Mouse (Mus musculus) hindbrain, embryonic 16.5 days (tissue): ENCODE data around the gene Man2a2. TPM values are rescaled to one million over a fixed set of nuclear protein-coding genes. Genes with fewer than 3 reads are reported as not detected.
A peak's percentile ranks its signal among the peaks of the same experiment; 100 is the strongest.

Experiments used
- ATAC-seq: fragments of 200-750 bp; cut with Nextera tagmentation; 2 replicates; pipeline ENCODE4 v1.8.0; 2017; ENCODE audit warnings: moderate TSS enrichment, moderate library complexity
- H3K27ac ChIP-seq: fragments of 300-500 bp; sonication (generic); 2 replicates; pipeline ENCODE4 v1.5.1; 2014; ENCODE audit warnings: low read depth, mild to moderate bottlenecking, control low read depth, low read length, moderate library complexity
- H3K27me3 ChIP-seq: fragments of 300-500 bp; sonication (generic); replicated peaks from 2 replicates; pipeline ENCODE4 v1.6.1; 2014; ENCODE audit warnings: low read length; ENCODE audit not compliant: control insufficient read depth, insufficient read depth
- H3K36me3 ChIP-seq: fragments of 300-500 bp; sonication (generic); 2 replicates; pipeline ENCODE4 v1.6.1; 2014; ENCODE audit warnings: mild to moderate bottlenecking, low read length, moderate library complexity, mixed read lengths; ENCODE audit not compliant: control insufficient read depth, insufficient read depth
- H3K4me1 ChIP-seq: fragments of 300-500 bp; sonication (generic); 2 replicates; pipeline ENCODE4 v1.6.1; 2014; ENCODE audit warnings: low read depth, low read length; ENCODE audit not compliant: control insufficient read depth, insufficient read depth
- H3K4me2 ChIP-seq: fragments of 300-500 bp; sonication (generic); 2 replicates; pipeline ENCODE4 v1.6.1; 2014; ENCODE audit warnings: mild to moderate bottlenecking, low read length, control low read depth, moderate library complexity
- H3K4me3 ChIP-seq: fragments of 300-500 bp; sonication (generic); 2 replicates; pipeline ENCODE4 v1.5.1; 2014; ENCODE audit warnings: mild to moderate bottlenecking, low read length, control low read depth, moderate library complexity
- H3K9ac ChIP-seq: fragments of 300-500 bp; sonication (generic); 2 replicates; pipeline ENCODE4 v1.6.1; 2014; ENCODE audit warnings: low read depth, mild to moderate bottlenecking, control low read depth, low read length, moderate library complexity
- H3K9me3 ChIP-seq: fragments of 300-500 bp; sonication (generic); 2 replicates; pipeline ENCODE4 v1.6.1; 2014; ENCODE audit warnings: mild to moderate bottlenecking, low read length, moderate library complexity; ENCODE audit not compliant: control insufficient read depth
- WGBS: fragments of 180-500 bp; shearing (Covaris S2); extraction: QIAGEN DNeasy Blood & Tissue Kit; methylation state at CpG from one replicate; pipeline ENCODE4 v1.1.7; 2014; 5-methylcytosine and 5-hydroxymethylcytosine counted together
- polyA plus RNA-seq: library from polyadenylated mRNA; unstranded; fragments of >200 nt; fragmentation: Nextera tagmentation; extraction: Ambion mirVana; gene quantifications from 2 replicates; pipeline ENCODE4 v1.2.1, GENCODE M21; 2015

The Man2a2 gene
- polyA plus RNA-seq, 1 experiment from 2014 or later: 20.7 TPM

DNA sequence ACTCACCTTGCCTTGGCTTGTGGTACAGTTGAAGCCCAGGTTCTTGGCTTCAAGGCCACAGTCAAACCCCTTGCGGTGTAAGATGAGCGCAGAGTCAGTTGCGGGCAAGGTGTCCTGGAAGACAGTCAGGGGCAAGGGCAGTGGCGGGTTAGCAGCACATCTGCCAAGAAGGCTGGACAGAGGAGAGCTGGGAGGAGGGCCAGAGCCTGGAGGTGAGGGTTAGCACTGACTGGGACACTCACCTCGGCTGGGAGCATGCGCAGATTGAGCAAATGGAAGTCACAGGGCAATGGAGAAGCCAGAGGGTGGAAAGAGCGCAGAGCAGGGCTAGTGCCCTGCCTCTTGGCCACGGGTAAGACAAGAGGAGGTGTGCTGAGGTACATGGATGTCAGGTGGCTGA is 18.3 kb downstream of the Man2a2 start:
- H3K4me3 ChIP-seq: no peak overlapping the region
- H3K4me1 ChIP-seq: no peaks in the 10 kb centered on the region
- ATAC-seq: no peak
- no peak overlapping the region for H3K4me2 ChIP-seq
- WGBS: 92% methylated on average over 8 of the region's 8 CpGs
- peaks cover 40% of the 10 kb centered on the region for H3K36me3 ChIP-seq
- no peaks in the 10 kb centered on the region for H3K27me3 ChIP-seq
- no peak overlapping the region for H3K27ac ChIP-seq
- H3K9me3 ChIP-seq: no peaks in the 10 kb centered on the region
- H3K9ac ChIP-seq: no peak overlapping the region

DNA sequence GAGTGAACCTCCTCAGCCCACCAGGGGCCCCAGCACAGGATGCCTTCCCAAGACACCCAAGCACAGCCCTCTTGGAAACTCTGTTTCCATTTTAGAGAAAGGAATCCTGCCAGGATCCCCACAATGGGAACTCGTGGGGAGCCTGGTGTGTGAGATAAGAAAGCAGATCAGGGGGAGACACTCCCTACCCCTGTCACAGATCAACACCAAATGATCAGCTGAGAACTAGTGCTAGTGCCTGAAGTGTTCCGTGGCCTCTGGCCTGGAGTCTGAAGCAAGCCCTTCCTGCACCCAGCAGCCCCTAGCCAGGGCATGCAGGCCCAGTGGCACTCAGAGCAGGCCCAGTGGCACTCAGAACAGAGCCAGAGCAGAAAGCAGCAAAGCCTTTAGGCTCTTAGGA is 20.4 kb downstream of the Man2a2 start:
- Histone ChIP-seq H3K27ac (no peak overlapping the region), H3K9me3 (no peaks in the 10 kb centered on the region), H3K4me1 (no peaks in the 10 kb centered on the region), H3K9ac (no peak overlapping the region; the same call in 1 of the 2 replicates), H3K36me3 (peaks cover 34% of the 10 kb centered on the region), H3K27me3 (no peaks in the 10 kb centered on the region), H3K4me3 (no peak overlapping the region), H3K4me2 (no peak overlapping the region)
- no peak for ATAC-seq
- 68% methylated on average over 2 of the region's 2 CpGs for WGBS

DNA sequence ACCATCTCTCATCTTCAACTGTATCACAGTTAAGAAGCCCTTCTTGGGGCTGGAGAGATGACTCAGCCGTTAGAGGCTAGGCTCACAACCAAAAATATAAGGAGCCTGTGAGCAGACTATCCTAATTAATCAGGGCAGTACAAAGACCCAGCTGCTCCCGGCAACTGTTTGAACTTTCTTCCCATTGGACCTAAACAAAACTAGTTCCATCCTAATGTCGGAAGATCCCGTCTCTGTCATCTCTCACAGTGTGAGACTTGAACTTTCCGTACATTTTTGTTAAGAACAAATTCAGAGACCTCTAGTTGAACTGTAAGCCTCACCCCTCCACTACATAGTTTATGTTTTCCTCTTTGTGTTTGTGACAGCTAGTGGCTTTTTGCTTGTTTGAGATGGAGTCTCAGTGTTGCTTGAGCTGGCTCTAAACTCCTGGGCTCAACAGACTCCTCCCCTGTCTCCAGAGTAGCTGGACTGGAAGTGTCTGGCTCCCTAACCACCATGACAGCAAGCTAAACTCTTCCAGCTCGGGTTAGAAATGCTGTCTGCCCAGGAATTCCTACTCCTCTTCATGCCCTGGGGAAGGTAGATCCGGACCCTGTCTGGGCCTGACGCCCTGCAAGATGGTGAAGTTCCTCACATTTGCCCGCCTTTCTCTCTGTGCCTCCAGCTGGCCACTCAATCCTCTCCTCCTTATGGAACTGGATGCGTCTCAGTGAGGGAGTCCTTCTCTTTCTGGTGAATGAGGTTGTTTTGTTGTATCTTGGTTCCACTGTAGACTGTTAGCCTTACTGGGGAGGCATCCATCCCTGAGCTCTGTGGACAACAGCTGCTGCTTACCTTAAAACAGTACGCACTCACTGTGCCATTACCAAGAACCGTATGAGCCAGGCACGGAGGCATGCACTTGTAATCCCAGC is 23.2 kb downstream of the Man2a2 start:
- WGBS: 69% methylated on average over 13 of the region's 13 CpGs

DNA sequence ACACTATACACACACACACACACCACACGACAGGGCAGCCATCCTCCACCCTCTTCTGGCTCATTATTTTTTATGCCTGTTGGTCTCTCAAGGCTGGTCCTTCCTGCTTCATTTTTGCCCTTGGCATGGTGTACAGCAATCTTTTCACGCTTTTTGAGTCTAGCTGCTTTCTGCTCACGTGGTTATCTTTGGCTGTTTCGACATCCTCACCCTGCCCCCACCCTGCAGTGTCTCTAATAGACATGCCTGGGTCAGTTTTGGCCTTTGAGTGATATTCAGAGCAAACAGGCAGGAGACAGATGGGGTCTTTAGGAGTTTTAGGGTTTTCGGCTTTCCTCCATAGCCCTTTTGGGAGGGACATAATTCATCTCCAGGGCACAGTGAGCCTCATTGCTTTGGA is 24.3 kb downstream of the Man2a2 start:
- no peak for ATAC-seq
- Histone ChIP-seq H3K36me3 (peaks cover 18% of the 10 kb centered on the region), H3K27ac (no peak overlapping the region), H3K4me2 (no peak overlapping the region), H3K4me1 (peaks cover 6% of the 10 kb centered on the region), H3K27me3 (no peaks in the 10 kb centered on the region), H3K9ac (no peak overlapping the region), H3K9me3 (no peaks in the 10 kb centered on the region; the same call in 1 of the 2 replicates), H3K4me3 (no peak overlapping the region)
- WGBS: 85% methylated on average over 5 of the region's 5 CpGs

More for the DNA sequence above, 23.2 kb downstream of the Man2a2 start:
- Histone ChIP-seq H3K4me2 (no peak overlapping the region), H3K4me3 (no peak overlapping the region), H3K27me3 (no peaks in the 10 kb centered on the region), H3K9ac (no peak overlapping the region), H3K4me1 (peaks cover 6% of the 10 kb centered on the region), H3K9me3 (no peaks in the 10 kb centered on the region; the same call in 1 of the 2 replicates), H3K36me3 (peaks cover 24% of the 10 kb centered on the region), H3K27ac (0 out of 2 replicates have a peak overlapping the region, but pooled peaks have one; percentile 54)
- no peak for ATAC-seq

DNA sequence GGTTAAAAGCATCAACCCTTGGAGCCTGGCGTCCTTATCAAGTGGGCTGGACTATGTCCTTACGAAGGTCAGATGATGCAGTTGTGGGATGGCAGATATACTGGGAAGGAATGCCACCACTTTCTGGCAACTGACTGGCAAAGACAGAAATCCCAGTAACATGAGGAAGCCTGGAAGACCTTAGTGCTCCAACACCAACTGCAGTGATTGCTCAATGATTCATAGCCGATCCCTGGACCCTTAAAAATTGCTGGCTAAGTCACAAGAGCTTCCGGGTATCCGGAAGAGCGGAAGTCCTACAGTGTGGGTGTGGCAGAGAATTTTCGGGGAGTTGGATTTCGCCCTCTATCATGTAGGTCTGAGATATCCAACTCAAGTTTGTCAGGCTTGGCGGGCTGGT is 25.0 kb downstream of the Man2a2 start:
- no peak for ATAC-seq
- peaks cover 13% of the 10 kb centered on the region for H3K36me3 ChIP-seq
- no peak overlapping the region for H3K4me3 ChIP-seq
- WGBS: 94% methylated on average over 9 of the region's 9 CpGs
- no peaks in the 10 kb centered on the region; the same call in 1 of the 2 replicates for H3K9me3 ChIP-seq
- peaks cover 7% of the 10 kb centered on the region for H3K4me1 ChIP-seq
- H3K9ac ChIP-seq: no peak overlapping the region
- H3K27me3 ChIP-seq: no peaks in the 10 kb centered on the region
- H3K27ac ChIP-seq: no peak overlapping the region
- H3K4me2 ChIP-seq: no peak overlapping the region

DNA sequence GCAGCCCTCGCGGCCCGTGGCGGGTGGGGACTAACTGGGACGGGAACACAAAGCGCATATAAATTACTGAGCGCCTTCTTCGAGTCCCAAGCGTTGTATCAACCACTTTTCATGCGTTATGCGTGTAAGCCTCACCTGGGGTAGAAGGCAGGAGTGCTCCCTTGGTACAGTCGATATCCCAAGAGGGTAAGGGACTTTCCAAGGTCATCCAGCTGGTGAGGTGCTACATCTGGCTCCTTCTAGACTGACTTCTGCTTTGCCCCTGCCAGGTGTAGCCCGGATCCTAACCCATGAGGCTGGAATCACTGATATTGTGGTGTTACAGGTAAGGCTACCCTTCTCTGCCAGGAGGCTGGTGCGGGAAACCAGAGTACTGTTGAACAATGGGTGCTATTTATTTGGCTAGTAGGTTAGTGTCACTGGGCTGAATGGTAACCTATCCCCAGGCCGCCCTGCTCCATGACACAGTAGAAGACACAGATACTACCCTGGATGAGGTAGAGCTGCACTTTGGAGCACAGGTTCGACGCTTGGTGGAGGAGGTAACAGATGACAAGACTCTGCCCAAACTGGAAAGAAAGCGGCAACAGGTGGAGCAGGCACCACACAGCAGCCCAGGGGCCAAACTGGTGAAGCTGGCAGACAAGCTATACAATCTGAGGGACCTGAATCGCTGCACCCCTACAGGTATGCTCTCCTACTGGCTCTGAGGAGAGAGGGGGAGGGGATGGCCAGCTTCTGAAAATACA is 27.7 kb downstream of the Man2a2 start:
- Histone ChIP-seq H3K4me3 (peak overlapping the region; percentile 50), H3K27ac (peak overlapping the region; percentile 77), H3K4me1 (peaks cover 24% of the 10 kb centered on the region), H3K27me3 (no peaks in the 10 kb centered on the region), H3K9me3 (no peaks in the 10 kb centered on the region; the same call in 1 of the 2 replicates), H3K9ac (peak overlapping the region; percentile 83), H3K36me3 (no peaks in the 10 kb centered on the region), H3K4me2 (peak overlapping the region; percentile 93)
- ATAC-seq: peak; percentile 9; the same call in 1 of the 2 replicates
- 25% methylated on average over 19 of the region's 19 CpGs for WGBS

DNA sequence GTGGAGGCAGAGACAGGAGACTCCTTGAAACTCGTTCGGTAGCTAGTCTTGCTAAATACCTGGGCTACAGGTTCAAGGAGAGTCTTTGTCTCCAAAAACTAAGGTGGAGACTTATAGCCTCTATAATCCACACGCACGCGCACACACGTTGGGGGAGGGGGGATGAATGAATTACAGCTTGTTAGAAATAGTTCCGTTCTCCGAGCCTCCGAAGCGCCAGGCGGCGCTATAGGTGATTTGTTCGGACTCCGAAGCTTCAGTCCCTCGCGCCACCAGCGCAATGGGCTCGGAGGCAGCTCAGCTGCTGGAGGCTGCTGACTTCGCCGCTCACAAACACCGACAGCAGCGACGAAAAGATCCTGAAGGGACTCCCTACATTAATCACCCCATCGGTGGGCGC is 28.3 kb downstream of the Man2a2 start, which contains the start of gene Hddc3:
Gene Hddc3, plus strand, starts transcription at position 247 of the 400 bp plus-strand sequence.
- WGBS: under 1% methylated on average over 25 of the region's 25 CpGs
- H3K27ac ChIP-seq: peak within 1 kb of the TSS; percentile 77
- peaks cover 30% of the 10 kb centered on the region for H3K4me1 ChIP-seq

DNA sequence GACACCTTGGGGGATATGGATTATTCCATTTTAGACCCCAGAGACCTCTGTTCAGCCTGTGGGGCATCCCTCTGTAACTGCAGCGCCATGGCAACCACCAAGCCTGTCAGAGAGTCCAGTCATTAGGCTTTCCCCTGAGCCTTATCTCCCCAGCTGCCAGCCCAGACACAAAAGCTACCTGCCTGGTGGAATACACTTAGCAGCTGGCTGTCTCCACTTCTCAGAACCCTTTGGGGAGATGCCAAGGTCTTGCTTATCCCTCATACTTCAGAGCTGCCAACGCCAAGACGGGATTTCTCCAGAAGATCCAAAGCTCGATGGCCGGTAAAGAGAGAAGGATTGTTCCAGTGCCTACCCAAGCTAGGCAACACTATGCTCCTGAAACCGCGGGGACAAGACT is 29.4 kb downstream of the Man2a2 start:
- no peak overlapping the region for H3K9ac ChIP-seq
- H3K4me2 ChIP-seq: no peak overlapping the region
- H3K27ac ChIP-seq: peak overlapping the region; percentile 9; the same call in 1 of the 2 replicates
- peaks cover 34% of the 10 kb centered on the region for H3K4me1 ChIP-seq
- H3K4me3 ChIP-seq: no peak overlapping the region
- no peaks in the 10 kb centered on the region for H3K36me3 ChIP-seq
- WGBS: 63% methylated on average over 7 of the region's 7 CpGs
- H3K27me3 ChIP-seq: no peaks in the 10 kb centered on the region
- ATAC-seq: no peak
- H3K9me3 ChIP-seq: no peaks in the 10 kb centered on the region; the same call in 1 of the 2 replicates

More for the DNA sequence above, 28.3 kb downstream of the Man2a2 start, which contains the start of gene Hddc3:
- H3K27me3 ChIP-seq: no peaks in the 10 kb centered on the region
- peak; percentile 51 for ATAC-seq
- H3K9ac ChIP-seq: peak within 1 kb of the TSS; percentile 83
- peak within 1 kb of the TSS; percentile 50 for H3K4me3 ChIP-seq
- no peaks in the 10 kb centered on the region for H3K36me3 ChIP-seq
- H3K4me2 ChIP-seq: peak within 1 kb of the TSS; percentile 93
- no peaks in the 10 kb centered on the region; the same call in 1 of the 2 replicates for H3K9me3 ChIP-seq
